Mouse (Mus musculus): Measurements from ENCODE around the gene H2-Oa.

H2-Oa gene

GRCm38 (mm10) chr17:34101185-34101584, 9.0 kb downstream of the H2-Oa start:
- DNase-seq (ENCODE audit: low read depth in 1 of 2, low spot score in 2 of 2): no peak

DNA sequence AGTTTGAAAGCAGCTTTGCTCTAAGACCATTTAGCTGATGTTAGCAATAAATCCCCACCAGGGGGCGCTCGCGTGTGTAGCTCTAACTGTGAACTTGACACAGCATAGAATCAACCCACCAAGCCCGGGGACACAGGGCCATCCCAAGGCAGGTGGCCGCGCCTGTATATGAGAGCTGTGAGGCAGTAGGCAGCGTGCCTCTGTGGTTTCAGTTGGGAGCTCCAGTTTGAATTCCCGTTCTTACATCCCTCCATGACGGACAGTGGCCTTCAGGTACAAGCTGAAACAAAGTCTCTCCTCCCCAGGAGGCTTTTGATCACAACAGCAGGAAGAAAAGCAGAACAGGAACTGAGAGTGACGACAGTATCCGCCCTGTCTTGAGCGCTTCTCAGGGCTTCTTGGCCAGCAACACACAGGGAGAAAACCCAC, 9.5 kb downstream of the H2-Oa start:
- DNase-seq (ENCODE audit: low read depth in 1 of 2, low spot score in 2 of 2): peak; percentile 88 to 97

DNA sequence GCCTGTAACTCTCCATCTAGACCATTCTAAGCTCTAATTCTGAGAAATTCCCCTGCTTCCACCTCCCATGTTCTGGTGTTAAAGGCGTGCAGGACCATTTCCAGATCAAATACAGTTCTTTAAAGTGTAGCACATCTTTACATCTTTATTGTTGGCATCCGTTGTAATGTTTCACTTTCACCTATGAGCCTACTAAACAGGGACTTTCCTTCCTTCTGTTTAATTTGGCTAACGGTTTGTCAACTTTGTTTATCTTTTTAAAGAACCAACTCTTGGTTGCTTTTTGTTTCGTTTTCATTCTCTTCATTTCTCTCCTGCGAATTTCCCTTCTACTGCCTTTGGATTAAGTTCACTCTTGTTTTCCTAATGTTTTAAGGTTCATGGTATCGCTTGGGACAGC, 10.7 kb downstream of the H2-Oa start:
- DNase-seq (ENCODE audit: low read depth in 1 of 2, low spot score in 2 of 2): no peak

DNA sequence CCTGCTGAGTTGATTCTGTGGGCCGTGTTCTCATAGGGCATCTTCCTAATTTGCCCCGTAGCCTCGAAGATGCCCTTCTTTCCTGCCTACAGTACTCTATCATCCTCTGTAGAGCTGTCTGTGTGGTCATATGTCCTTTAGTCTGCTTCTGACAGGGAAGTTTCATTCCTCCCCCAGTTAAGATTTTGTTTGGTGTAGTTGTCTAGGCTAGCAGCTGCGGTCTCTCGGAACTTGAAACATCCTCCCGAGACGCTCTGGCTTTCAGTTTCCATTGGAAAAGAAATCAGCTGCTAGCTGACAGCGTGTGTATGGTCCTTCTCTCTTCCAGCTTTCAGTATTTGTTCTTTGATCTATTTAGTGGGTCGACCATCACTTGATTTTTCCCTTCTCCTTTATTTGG, 12.7 kb downstream of the H2-Oa start:
- DNase-seq (ENCODE audit: low read depth in 1 of 2, low spot score in 2 of 2): no peak

DNA sequence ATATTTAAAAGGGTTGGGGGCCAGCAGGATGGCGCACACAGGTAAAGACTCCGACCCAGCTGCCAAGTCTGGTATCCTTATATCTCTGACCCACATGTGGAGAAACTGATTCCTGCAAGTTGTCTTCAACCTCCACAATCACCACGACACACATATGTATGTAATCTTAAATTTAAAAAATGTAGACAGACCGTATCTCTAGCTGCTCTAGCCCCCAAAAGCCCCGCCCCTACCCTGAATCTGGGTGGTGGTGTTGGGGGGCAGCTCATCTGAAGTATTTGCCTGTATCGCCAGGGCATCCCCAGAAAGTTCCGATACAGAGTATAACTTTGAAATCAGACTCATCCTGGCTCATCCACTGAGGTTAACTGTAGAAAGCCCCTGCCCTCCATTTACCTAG, 14.4 kb downstream of the H2-Oa start:
- no peak for DNase-seq (ENCODE audit: low read depth in 1 of 2, low spot score in 2 of 2)

DNA sequence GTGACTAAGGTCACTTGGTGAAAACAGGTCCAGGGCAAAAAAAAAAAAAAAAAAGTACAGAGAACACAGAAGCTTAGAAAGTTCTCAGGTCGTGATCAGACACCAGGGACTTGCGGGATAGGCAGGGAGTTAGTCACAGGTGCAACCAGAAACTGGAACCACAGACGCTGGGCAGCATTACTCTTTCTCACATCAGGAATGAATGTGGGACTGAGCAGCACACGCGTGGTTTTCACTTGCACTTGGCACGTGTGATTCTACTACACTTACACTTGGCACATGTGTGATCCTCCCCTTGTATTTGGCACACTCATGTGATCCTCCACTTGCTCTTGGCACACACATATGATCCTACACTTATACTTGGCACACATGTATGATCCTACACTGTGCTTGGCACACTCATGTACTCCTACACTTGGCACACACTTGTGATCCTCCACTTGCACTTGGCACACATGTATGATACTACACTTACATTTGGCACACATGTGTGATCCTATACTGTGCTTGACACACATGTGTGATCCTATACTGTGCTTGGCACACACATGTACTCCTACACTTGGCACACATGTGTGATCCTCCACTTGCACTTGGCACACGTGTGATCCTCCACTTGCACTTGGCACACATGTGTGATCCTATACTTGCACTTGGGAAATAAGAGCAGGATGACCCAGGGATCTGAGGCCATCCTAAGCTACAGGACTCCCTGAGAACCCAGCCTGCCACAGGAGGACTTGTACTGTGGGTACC, 15.1 kb downstream of the H2-Oa start:
- no peak for DNase-seq (ENCODE audit: low read depth in 1 of 2, low spot score in 2 of 2)

GRCm38 (mm10) chr17:34108460-34108859, 16.3 kb downstream of the H2-Oa start:
- no peak for DNase-seq (ENCODE audit: low read depth in 1 of 2, low spot score in 2 of 2)

DNA sequence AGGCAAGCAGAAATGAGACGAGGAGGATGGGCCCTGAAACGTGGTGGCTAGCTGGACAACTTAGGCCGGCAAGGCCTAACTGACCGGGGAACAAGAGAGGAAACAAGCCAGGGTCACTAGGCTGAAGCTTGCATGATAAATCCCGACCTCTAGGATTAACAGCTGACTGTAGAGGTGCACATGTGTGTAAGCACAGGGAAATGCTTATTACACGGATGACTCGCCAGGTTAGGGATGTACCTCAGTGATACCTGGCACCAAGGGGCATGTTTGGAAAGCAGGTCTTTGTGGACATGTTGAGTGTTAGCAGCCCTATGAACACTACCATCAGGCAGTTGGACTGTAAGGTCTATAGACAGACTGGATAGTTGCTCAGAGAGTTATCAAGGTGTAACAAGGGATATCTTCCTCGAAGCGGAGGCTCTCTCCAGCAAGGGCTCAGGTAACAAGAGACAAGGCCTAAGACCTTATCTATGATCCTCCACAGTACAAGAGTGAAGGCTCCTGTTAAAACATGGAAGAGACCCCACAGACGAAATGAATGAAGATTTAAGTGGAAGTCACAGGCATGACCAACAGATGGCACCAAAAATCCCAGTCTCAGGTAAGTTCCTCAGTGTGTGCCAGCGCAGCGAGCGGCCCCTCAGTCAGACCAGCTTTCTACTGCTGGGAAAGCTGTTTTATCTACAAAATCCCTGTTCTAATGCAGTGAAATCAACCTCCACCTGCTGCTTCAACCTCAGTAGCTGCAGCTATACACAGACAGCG, 17.1 kb downstream of the H2-Oa start:
- no peak for DNase-seq (ENCODE audit: low read depth in 1 of 2, low spot score in 2 of 2)

- no peak for DNase-seq (ENCODE audit: low read depth in 1 of 2, low spot score in 2 of 2)
These were observed 17.7 kb downstream of the H2-Oa start for GRCm38 (mm10) chr17:34109806-34110195.

DNA sequence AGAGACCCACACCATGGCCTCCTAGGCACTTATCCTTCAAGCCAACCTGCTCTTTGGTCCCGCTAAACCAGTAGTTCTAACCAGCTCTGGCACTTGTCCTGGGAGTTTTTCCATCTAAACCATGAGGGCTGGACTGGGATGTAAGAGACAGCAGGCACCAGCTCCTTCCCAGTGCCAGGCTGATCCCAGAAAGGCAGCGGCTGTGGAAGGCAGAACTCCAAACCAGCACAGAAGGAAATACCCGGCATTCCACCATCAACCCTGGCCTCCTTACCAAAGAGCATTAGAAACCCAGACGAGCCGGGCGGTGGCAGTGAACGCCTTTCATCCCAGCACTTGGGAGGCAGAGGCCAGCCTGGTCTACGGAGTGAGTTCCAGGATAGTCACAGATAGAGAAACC, 18.2 kb downstream of the H2-Oa start:
- DNase-seq (ENCODE audit: low read depth in 1 of 2, low spot score in 2 of 2): no peak

GRCm38 (mm10) chr17:34114114-34114513, 22.0 kb downstream of the H2-Oa start:
- no peak for DNase-seq (ENCODE audit: low read depth in 1 of 2, low spot score in 2 of 2)

DNA sequence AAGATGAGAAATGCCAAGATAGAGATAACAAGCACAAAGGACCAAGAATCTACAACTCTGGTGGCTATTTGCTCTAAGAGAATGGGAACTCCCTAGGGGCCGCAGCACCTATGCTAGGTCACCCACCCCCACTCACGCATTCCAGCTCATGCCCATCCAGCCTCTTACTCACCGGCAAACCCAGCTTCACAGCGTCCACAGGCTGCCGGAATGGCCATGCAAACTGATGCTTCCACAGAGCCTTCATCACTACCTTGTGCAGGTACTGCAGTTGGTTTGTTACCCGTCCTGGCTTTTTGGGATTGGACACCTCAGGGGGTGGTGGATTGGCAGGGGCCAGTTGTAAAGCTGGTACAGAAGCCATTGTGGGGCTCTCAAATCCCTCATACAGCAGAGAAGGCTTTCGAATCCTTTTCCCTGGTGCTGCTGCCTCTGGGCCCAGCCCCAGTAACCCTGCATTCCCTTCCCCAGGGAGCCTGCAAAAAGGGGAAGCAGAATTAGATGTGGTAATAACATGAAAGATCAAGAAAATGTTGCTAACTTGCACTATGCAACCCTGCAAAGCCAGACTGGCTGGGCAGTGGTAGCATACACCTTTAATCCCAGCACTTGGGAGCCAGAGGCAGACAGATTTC, 24.7 kb downstream of the H2-Oa start:
- peak in 1 of 2 experiments; percentile 53 for DNase-seq (ENCODE audit: low read depth in 1 of 2, low spot score in 2 of 2)

GRCm38 (mm10) chr17:34117421-34118112, 25.4 kb downstream of the H2-Oa start:
- no peak for DNase-seq (ENCODE audit: low read depth in 1 of 2, low spot score in 2 of 2)

- no peak for DNase-seq (ENCODE audit: low read depth in 1 of 2, low spot score in 2 of 2)
These were observed 26.2 kb downstream of the H2-Oa start for GRCm38 (mm10) chr17:34118113-34118872.

GRCm38 (mm10) chr17:34118873-34119248, 26.7 kb downstream of the H2-Oa start:
- peak in 1 of 2 experiments; percentile 51 for DNase-seq (ENCODE audit: low read depth in 1 of 2, low spot score in 2 of 2)

- DNase-seq (ENCODE audit: low read depth in 1 of 2, low spot score in 2 of 2): peak; percentile 98
These were observed 27.4 kb downstream of the H2-Oa start, which contains the start of gene H2-DMa for GRCm38 (mm10) chr17:34119249-34120179. H2-DMa (plus strand) TSS chr17:34119541.

GRCm38 (mm10) chr17:34120180-34120723, 28.1 kb downstream of the H2-Oa start:
- DNase-seq (ENCODE audit: low read depth in 1 of 2, low spot score in 2 of 2): peak in 1 of 2 experiments; percentile 65

- peak; percentile 59 to 73 for DNase-seq (ENCODE audit: low read depth in 1 of 2, low spot score in 2 of 2)
These were observed 28.7 kb downstream of the H2-Oa start for GRCm38 (mm10) chr17:34120814-34121171.

- DNase-seq (ENCODE audit: low read depth in 1 of 2, low spot score in 2 of 2): peak in 1 of 2 experiments; percentile 60
These were observed 29.2 kb downstream of the H2-Oa start for GRCm38 (mm10) chr17:34121172-34121878.
